Mouse (Mus musculus) CH12.LX (cell line): ENCODE results near the gene Zcwpw1. TPM values are rescaled to one million over a fixed set of nuclear protein-coding genes. Genes with fewer than 3 reads are reported as not detected.

Experiments
- DNase-seq: peaks from one replicate; pipeline ENCODE4 v3.0.0-alpha.2; 2013; ENCODE audit errors: extremely low read depth
- H3K27ac ChIP-seq: 2 replicates; pipeline ENCODE4 v1.5.1; 2012; ENCODE audit warnings: low read depth, mild to moderate bottlenecking, control low read depth, moderate library complexity; ENCODE audit not compliant: insufficient read depth
- H3K27me3 ChIP-seq: replicated peaks from 2 replicates; pipeline ENCODE3; 2012; ENCODE audit warnings: inconsistent platforms
- H3K36me3 ChIP-seq, 2 experiments: replicated peaks in 1 of 2; 2 replicates each; pipeline versions ENCODE3 to v1.6.1; 2012; ENCODE audit warnings: inconsistent platforms in 1 of 2, low read length in 1 of 2, mild to moderate bottlenecking in 1 of 2, mixed read lengths in 1 of 2, moderate library complexity in 1 of 2; ENCODE audit not compliant: control insufficient read depth in 1 of 2, insufficient read depth in 1 of 2
- H3K4me1 ChIP-seq, 2 experiments: 2 replicates each; pipeline ENCODE4 v1.6.1; 2012; ENCODE audit warnings: inconsistent platforms in 1 of 2, moderate library complexity in 1 of 2; ENCODE audit not compliant: insufficient read depth in 2 of 2, control insufficient read depth in 1 of 2
- H3K4me2 ChIP-seq: 2 replicates; pipeline ENCODE4 v1.6.1; 2012; ENCODE audit warnings: low read depth, mild to moderate bottlenecking, control low read depth; ENCODE audit not compliant: poor library complexity, insufficient read depth, severe bottlenecking
- H3K4me3 ChIP-seq, 3 experiments: fragments of 150-350 bp in 1 of 3; sonication (generic) in 1 of 3; replicated peaks in 1 of 3; 2 replicates each; pipeline versions ENCODE3 to v1.5.1; 2011 to 2012; ENCODE audit warnings: low read depth in 2 of 3, low read length in 2 of 3, mild to moderate bottlenecking in 2 of 3, moderate library complexity in 2 of 3, control low read depth in 1 of 3, improper control_type of control experiment in 1 of 3, inconsistent platforms in 1 of 3, mixed read lengths in 1 of 3; ENCODE audit not compliant: poor library complexity in 1 of 3
- H3K79me2 ChIP-seq: replicated peaks from 2 replicates; pipeline ENCODE4 v1.6.1; 2012; ENCODE audit warnings: mild to moderate bottlenecking, moderate library complexity; ENCODE audit not compliant: control insufficient read depth, poor library complexity, insufficient read depth, severe bottlenecking; ENCODE audit errors: extremely low read depth
- H3K9ac ChIP-seq: 2 replicates; pipeline ENCODE4 v1.6.1; 2012; ENCODE audit warnings: low read depth, mild to moderate bottlenecking, control low read depth, moderate library complexity; ENCODE audit not compliant: insufficient read depth
- H3K9me3 ChIP-seq: replicated peaks from 2 replicates; pipeline ENCODE3; 2012; ENCODE audit warnings: low read length, inconsistent platforms, mixed read lengths
- BHLHE40 ChIP-seq: IDR thresholded peaks from 2 replicates; pipeline ENCODE4 v1.6.1; 2011; ENCODE audit warnings: mild to moderate bottlenecking, low read depth, low read length, improper control_type of control experiment
- CTCF ChIP-seq, 2 experiments: IDR thresholded peaks in 1 of 2; conservative IDR thresholded peaks in 1 of 2; 2 replicates each; pipeline ENCODE4 v1.5.1; 2011 to 2012; ENCODE audit warnings: low read depth in 2 of 2, low read length in 2 of 2, improper control_type of control experiment in 1 of 2, inconsistent platforms in 1 of 2, mild to moderate bottlenecking in 1 of 2, moderate library complexity in 1 of 2
- EP300 ChIP-seq: IDR thresholded peaks from 2 replicates; pipeline ENCODE4 v1.6.1; 2011; ENCODE audit warnings: low read length, improper control_type of control experiment
- HCFC1 ChIP-seq: IDR thresholded peaks from 2 replicates; pipeline ENCODE4 v1.6.1; 2012; ENCODE audit warnings: low read depth, mild to moderate bottlenecking, inconsistent platforms, low read length, improper control_type of control experiment
- IRF4 ChIP-seq: IDR thresholded peaks from 2 replicates; pipeline ENCODE4 v1.6.1; 2014; ENCODE audit warnings: low read depth, mild to moderate bottlenecking, inconsistent platforms, low read length, improper control_type of control experiment
- JUND ChIP-seq: conservative IDR thresholded peaks from 2 replicates; pipeline ENCODE4 v1.6.1; 2011; ENCODE audit warnings: low read depth, low read length, improper control_type of control experiment
- MAFK ChIP-seq: IDR thresholded peaks from 2 replicates; pipeline ENCODE4 v1.6.1; 2011; ENCODE audit warnings: low read length, improper control_type of control experiment; ENCODE audit not compliant: insufficient replicate concordance
- MAX ChIP-seq: IDR thresholded peaks from 2 replicates; pipeline ENCODE4 v1.6.1; 2011; ENCODE audit warnings: low read length, improper control_type of control experiment
- MAZ ChIP-seq: IDR thresholded peaks from 2 replicates; pipeline ENCODE4 v1.6.1; 2012; ENCODE audit warnings: low read depth, mild to moderate bottlenecking, inconsistent platforms, low read length, improper control_type of control experiment, moderate library complexity
- MYC ChIP-seq: IDR thresholded peaks from 2 replicates; pipeline ENCODE4 v1.6.1; 2011; ENCODE audit warnings: low read depth, mild to moderate bottlenecking, improper control_type of control experiment, low read length
- NELFE ChIP-seq: IDR thresholded peaks from 2 replicates; pipeline ENCODE4 v1.6.1; 2011; ENCODE audit warnings: low read depth, low read length, improper control_type of control experiment
- NRF1 ChIP-seq: IDR thresholded peaks from 2 replicates; pipeline ENCODE4 v1.6.1; 2014; ENCODE audit warnings: low read depth, mild to moderate bottlenecking, inconsistent platforms, low read length, improper control_type of control experiment, moderate library complexity
- POLR2A ChIP-seq: IDR thresholded peaks from 2 replicates; pipeline ENCODE4 v1.6.1; 2011; ENCODE audit warnings: low read depth, mild to moderate bottlenecking, improper control_type of control experiment, low read length
- RAD21 ChIP-seq: IDR thresholded peaks from 2 replicates; pipeline ENCODE4 v1.6.1; 2011; ENCODE audit warnings: low read depth, mild to moderate bottlenecking, low read length, improper control_type of control experiment, moderate library complexity
- SIN3A ChIP-seq: IDR thresholded peaks from 2 replicates; pipeline ENCODE4 v1.6.1; 2012; ENCODE audit warnings: low read length, improper control_type of control experiment, inconsistent platforms
- SMC3 ChIP-seq: IDR thresholded peaks from 2 replicates; pipeline ENCODE4 v1.6.1; 2011; ENCODE audit warnings: low read depth, low read length, improper control_type of control experiment
- USF1 ChIP-seq: IDR thresholded peaks from 2 replicates; pipeline ENCODE4 v1.6.1; 2014; ENCODE audit warnings: low read depth, mild to moderate bottlenecking, inconsistent platforms, low read length, improper control_type of control experiment
- ZC3H11A ChIP-seq: IDR thresholded peaks from 2 replicates; pipeline ENCODE4 v1.6.1; 2012; ENCODE audit warnings: low read depth, mild to moderate bottlenecking, inconsistent platforms, low read length, improper control_type of control experiment
- ZMIZ1 ChIP-seq: IDR thresholded peaks from 2 replicates; pipeline ENCODE4 v1.6.1; 2012; ENCODE audit warnings: low read depth, mild to moderate bottlenecking, inconsistent platforms, low read length, improper control_type of control experiment
- ZNF384 ChIP-seq: IDR thresholded peaks from 2 replicates; pipeline ENCODE4 v1.6.1; 2012; ENCODE audit warnings: low read depth, low read length, improper control_type of control experiment, inconsistent platforms
- dilution Hi-C: fragments of 300-500 bp; cut with MboI; formaldehyde crosslinking; loops from 2 replicates; pipeline ENCODE4 v1.14.3; 2020; ENCODE audit warnings: low sequenced_read_pairs; ENCODE audit not compliant: extremely low pct_unique_long_range_greater_than_20kb, extremely low pct_ligation_motif_present
- in situ Hi-C: fragments of 300-500 bp; cut with MboI; formaldehyde crosslinking; loops from 3 replicates; pipeline ENCODE4 v1.14.3; 2019; ENCODE audit warnings: low sequenced_read_pairs, low pct_ligation_motif_present, low pct_unique_long_range_greater_than_20kb, mixed read lengths
- polyA plus RNA-seq: library from polyadenylated mRNA; unstranded; fragments of >175 nt; gene quantifications from 2 replicates; pipeline ENCODE4 v1.2.1, GENCODE M21; 2012; ENCODE audit warnings: low read depth; ENCODE audit not compliant: insufficient read length
- total RNA-seq, 2 experiments: library from RNA; depleted of rRNA; stranded (reverse); fragments of 300-350 nt in 1 of 2; fragments of >200 nt in 1 of 2; gene quantifications; 2 replicates each; pipeline ENCODE4 v1.2.3; 2012 to 2014

The Zcwpw1 gene
- total and polyA plus RNA-seq, 3 experiments = 1.3 to 3.0 (median 2.8) TPM

DNA sequence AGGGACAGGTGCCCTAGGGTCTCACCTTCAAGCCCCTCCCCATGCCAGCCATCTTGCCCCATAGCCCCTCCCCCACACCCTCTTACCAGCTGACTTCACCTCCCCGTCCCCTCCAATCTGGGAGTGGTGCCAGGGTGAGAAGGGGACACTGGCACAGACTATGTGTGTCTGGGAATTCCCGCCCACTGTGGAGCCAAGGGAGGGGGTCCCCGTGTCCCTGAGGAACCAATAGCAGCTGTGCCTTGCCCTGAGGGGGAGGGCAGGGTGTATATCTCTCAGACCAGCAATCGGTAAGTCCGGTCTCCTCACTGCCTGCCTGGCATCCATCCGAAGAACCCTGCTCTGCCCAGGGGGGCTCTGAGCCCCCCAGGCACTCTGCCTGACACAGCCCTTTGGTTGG lies 29.7 kb upstream of the Zcwpw1 start:
- no peak for DNase-seq
- in situ Hi-C loops = loop anchor here (25.0 kb wide), 1 partner anchor 246 kb away; the partner anchor contains the start of genes Gigyf1 and Pop7
- H3K4me2 ChIP-seq = no peak overlapping the region
- peaks cover 55 to 79% of the 10 kb centered on the region in 2 experiments for H3K36me3 ChIP-seq
- TF ChIP-seq MAX = no peak
- no peak for TF ChIP-seq EP300
- no peak for TF ChIP-seq ZC3H11A
- TF ChIP-seq HCFC1 = no peak
- H3K9ac ChIP-seq = no peak overlapping the region
- dilution Hi-C loops = no loop called here
- H3K27me3 ChIP-seq = no peaks in the 10 kb centered on the region
- H3K4me1 ChIP-seq = peaks cover 3 to 29% of the 10 kb centered on the region in 2 experiments; a peak in 3 of 4 replicates
- no peak overlapping the region for H3K4me3 ChIP-seq
- H3K79me2 ChIP-seq = 0 out of 2 replicates have a peak, but pooled peaks cover 1% of the 10 kb centered on the region
- H3K9me3 ChIP-seq = no peaks in the 10 kb centered on the region
- no peak overlapping the region for H3K27ac ChIP-seq

DNA sequence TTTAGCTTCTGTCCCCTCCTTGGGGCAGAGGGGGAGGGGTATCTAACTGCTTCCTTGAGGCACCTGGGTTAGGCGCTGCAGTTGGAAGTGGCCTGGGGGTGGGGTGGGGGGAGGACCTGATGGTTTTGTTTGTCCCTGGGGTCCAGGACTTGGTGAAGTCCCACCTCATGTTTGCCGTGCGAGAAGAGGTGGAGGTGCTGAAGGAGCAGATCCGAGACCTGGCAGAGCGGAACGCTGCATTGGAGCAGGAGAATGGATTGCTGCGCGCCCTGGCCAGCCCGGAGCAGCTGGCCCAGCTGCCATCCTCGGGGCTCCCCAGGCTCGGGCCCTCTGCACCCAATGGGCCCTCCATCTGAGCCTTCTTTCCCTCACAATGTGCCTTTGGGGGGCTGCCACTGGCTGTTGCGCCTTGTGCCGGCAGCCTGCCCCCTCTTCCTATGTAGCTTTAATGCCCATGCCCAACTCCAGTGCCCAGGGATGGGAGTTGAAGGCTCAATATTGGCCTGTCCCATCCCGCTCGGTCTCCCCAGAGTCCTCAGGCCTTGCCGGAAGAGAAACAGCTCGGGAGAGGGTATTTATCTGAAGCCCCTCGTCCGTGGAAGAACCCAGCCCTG lies 28.6 kb upstream of the Zcwpw1 start:
- no peaks in the 10 kb centered on the region for H3K27me3 ChIP-seq
- no peak overlapping the region for H3K4me2 ChIP-seq
- H3K36me3 ChIP-seq = peaks cover 45 to 68% of the 10 kb centered on the region in 2 experiments
- H3K27ac ChIP-seq = no peak overlapping the region
- dilution Hi-C loops = no loop called here
- TF ChIP-seq ZC3H11A (no peak), MAFK (no peak), ZMIZ1 (no peak), SIN3A (no peak), MAZ (no peak), USF1 (no peak), RAD21 (no peak), HCFC1 (no peak), NRF1 (no peak), ZNF384 (no peak)
- H3K4me1 ChIP-seq = peaks cover 3 to 29% of the 10 kb centered on the region in 2 experiments; a peak in 3 of 4 replicates
- in situ Hi-C loops = loop anchor here (25.0 kb wide), 1 partner anchor 247 kb away; the partner anchor contains the start of genes Gigyf1 and Pop7
- no peaks in the 10 kb centered on the region for H3K9me3 ChIP-seq
- H3K9ac ChIP-seq = no peak overlapping the region
- no peaks in the 10 kb centered on the region for H3K79me2 ChIP-seq
- no peak for DNase-seq
- H3K4me3 ChIP-seq = no peak overlapping the region

DNA sequence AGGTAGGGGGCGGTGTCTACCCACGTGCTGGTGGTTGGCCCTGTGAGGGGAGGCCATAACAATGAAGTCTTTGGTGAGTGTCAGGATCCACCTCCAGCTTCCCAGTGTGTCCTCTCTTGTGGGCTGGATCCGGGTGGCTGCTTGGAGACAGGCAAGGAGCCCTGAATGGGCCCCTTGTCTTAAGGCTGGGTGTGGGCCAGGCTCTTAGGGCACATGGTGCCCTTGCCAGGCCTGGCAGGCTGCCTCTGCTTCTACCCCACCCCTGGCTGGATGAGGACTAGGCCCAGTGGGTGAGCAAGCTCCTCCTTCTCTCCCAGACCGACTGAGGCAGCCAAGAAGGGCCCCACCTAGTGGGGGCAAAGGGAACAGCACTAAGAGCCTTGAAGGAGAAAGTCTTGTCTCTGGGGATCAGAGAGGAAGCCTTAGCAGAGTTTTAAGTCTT lies 27.6 kb upstream of the Zcwpw1 start:
- Histone ChIP-seq H3K4me3 (no peak overlapping the region), H3K4me2 (no peak overlapping the region), H3K79me2 (no peaks in the 10 kb centered on the region), H3K9ac (no peak overlapping the region)
- dilution Hi-C loops = no loop called here
- TF ChIP-seq NELFE = no peak
- no peak for TF ChIP-seq BHLHE40
- no peak for TF ChIP-seq JUND
- peak; percentile 17; the same call in 1 of the 2 replicates for TF ChIP-seq HCFC1
- TF ChIP-seq SMC3 = peak; percentile 81
- no peak for TF ChIP-seq IRF4
- TF ChIP-seq SIN3A = peak; percentile 49; the same call in 1 of the 2 replicates
- peak; percentile 24; the same call in 1 of the 2 replicates for TF ChIP-seq POLR2A
- TF ChIP-seq NRF1 = no peak
- TF ChIP-seq MAX = 0 out of 2 replicates have a peak, but pooled peaks have one; percentile 50
- TF ChIP-seq MYC = 0 out of 2 replicates have a peak, but pooled peaks have one; percentile 41
- TF ChIP-seq RAD21 = peak; percentile 55
- peak; percentile 75 to 89 for TF ChIP-seq CTCF (conservative IDR thresholded peaks at IDR 0.05 in 1 of 2, IDR thresholded peaks at IDR 0.05 in 1 of 2; ENCODE audit: low read depth in 2 of 2, low read length in 2 of 2)
- TF ChIP-seq, all 38 proteins: peak for 8
- Histone ChIP-seq H3K27ac (no peak overlapping the region), H3K9me3 (no peaks in the 10 kb centered on the region), H3K4me1 (peaks cover 3 to 29% of the 10 kb centered on the region in 2 experiments; a peak in 3 of 4 replicates), H3K27me3 (no peaks in the 10 kb centered on the region), H3K36me3 (peaks cover 41 to 65% of the 10 kb centered on the region in 2 experiments)
- in situ Hi-C loops = loop anchor here (5.0 to 25.0 kb wide), 2 partner anchors 108 to 248 kb away; partner anchors contain the start of genes Gigyf1 and Pop7
- DNase-seq = peak; percentile 91
